Comparison of ENCODE assay signal across 11 mouse cellular contexts in genomic region chr2:28536766-28537633, GRCm38 (mm10). TPM values are rescaled to one million over a fixed set of nuclear protein-coding genes. Genes with fewer than 3 reads are reported as not detected.
DNase-seq lines count a peak whose midpoint lies in the region; ATAC-seq and TF ChIP-seq lines count a peak whose summit lies in the region.
"Had no signal": no experiment of that assay in that cellular context is flagged by ENCODE, and none has a peak within 500 bp of the region (broad histone marks: within the 10 kb centered on the region; RNA-seq: fewer than 3 reads in every experiment).

No protein-coding gene starts in this region.

- H3K36me3 ChIP-seq in forebrain, embryonic 10.5 days (replicated peaks) = peaks cover 12% of the 10 kb centered on the region
- no peaks in the 10 kb centered on the region for H3K36me3 ChIP-seq in forebrain, embryonic 11.5 days (ENCODE audit: control insufficient read depth, insufficient read depth, low read length)
- H3K36me3 ChIP-seq in limb, embryonic 10.5 days = peaks cover 37% of the 10 kb centered on the region
- no peaks in the 10 kb centered on the region for H3K36me3 ChIP-seq in thymus, adult 2 months (ENCODE audit: control insufficient read depth, insufficient read depth, low read length)

- no peak for ATAC-seq in forebrain, embryonic 11.5 days (replicated peaks; ENCODE audit: low FRiP score)
- ATAC-seq: inflammation-experienced regulatory T-cells, adult 6 months had no signal

- WGBS in forebrain, embryonic 10.5 days = 84% methylated on average over 11 of the region's 11 CpGs
- WGBS in forebrain, embryonic 11.5 days = 79% methylated on average over 11 of the region's 11 CpGs
- WGBS in limb, embryonic 10.5 days = 82% methylated on average over 11 of the region's 11 CpGs
- 83% methylated on average over 11 of the region's 11 CpGs for WGBS in thymus, adult 2 months

- no peaks in the 10 kb centered on the region for H3K9me3 ChIP-seq in forebrain, embryonic 10.5 days
- H3K9me3 ChIP-seq in forebrain, embryonic 11.5 days (ENCODE audit: control insufficient read depth, low read length) = no peaks in the 10 kb centered on the region
- no peaks in the 10 kb centered on the region for H3K9me3 ChIP-seq in limb, embryonic 10.5 days (replicated peaks)
- H3K9me3 ChIP-seq: limb, embryonic 12.5 days had no signal

- H3K27ac ChIP-seq in forebrain, embryonic 10.5 days = peak overlapping the region; percentile 20; the same call in 1 of the 2 replicates
- no peak overlapping the region for H3K27ac ChIP-seq in forebrain, embryonic 11.5 days (ENCODE audit: low read depth, low read length)
- H3K27ac ChIP-seq in limb, embryonic 10.5 days = peak overlapping the region; percentile 90
- H3K27ac ChIP-seq in thymus, adult 2 months (ENCODE audit: control insufficient read depth, insufficient read depth, low read length) = no peak overlapping the region
- H3K27ac ChIP-seq: limb, embryonic 12.5 days had no signal

- H3K27me3 ChIP-seq in forebrain, embryonic 10.5 days (ENCODE audit: poor library complexity, severe bottlenecking) = peaks cover 14% of the 10 kb centered on the region
- H3K27me3 ChIP-seq in forebrain, embryonic 11.5 days (ENCODE audit: control insufficient read depth, insufficient read depth, low read length) = no peaks in the 10 kb centered on the region
- H3K27me3 ChIP-seq in limb, embryonic 10.5 days (ENCODE audit: low read depth, poor library complexity, severe bottlenecking) = no peaks in the 10 kb centered on the region
- no peaks in the 10 kb centered on the region for H3K27me3 ChIP-seq in thymus, adult 2 months (ENCODE audit: control insufficient read depth, insufficient read depth, low read length)
- H3K27me3 ChIP-seq: limb, embryonic 12.5 days had no signal

- H3K4me1 ChIP-seq in forebrain, embryonic 10.5 days = peaks cover 88% of the 10 kb centered on the region
- peaks cover 26% of the 10 kb centered on the region; the same call in 1 of the 2 replicates for H3K4me1 ChIP-seq in forebrain, embryonic 11.5 days (replicated peaks; ENCODE audit: control insufficient read depth, insufficient read depth, low read length)
- peaks cover 86% of the 10 kb centered on the region for H3K4me1 ChIP-seq in limb, embryonic 10.5 days
- H3K4me1 ChIP-seq in thymus, adult 2 months (replicated peaks; ENCODE audit: control insufficient read depth, insufficient read depth, low read length) = peaks cover 40% of the 10 kb centered on the region

- no peak overlapping the region for H3K4me2 ChIP-seq in forebrain, embryonic 11.5 days (ENCODE audit: low read depth, low read length, severe bottlenecking)
- H3K4me2 ChIP-seq: limb, embryonic 12.5 days had no signal

- no peak for DNase-seq in forebrain, embryonic 10.5 days (ENCODE audit: extremely low spot score, low spot score)
- no peak for DNase-seq in forebrain, embryonic 11.5 days (ENCODE audit: low spot score)
- DNase-seq in urinary bladder, postnatal 14 days (ENCODE audit: low spot score) = peak; percentile 77
- no peak for DNase-seq in urinary bladder, postnatal 10 days (ENCODE audit: low spot score)
- no peak for DNase-seq in limb, embryonic 10.5 days (ENCODE audit: low spot score)
- DNase-seq in testis, postnatal 10 days (ENCODE audit: low spot score) = no peak
- DNase-seq in thymus, adult 2 months = no peak
- no peak for DNase-seq in layer of hippocampus, postnatal 25 days (ENCODE audit: extremely low spot score in 1 of 2, low spot score in 1 of 2)

- no peak for TF ChIP-seq CTCF in thymus, adult 2 months (IDR thresholded peaks at IDR 0.05; ENCODE audit: borderline replicate concordance, control insufficient read depth, extremely low read depth, insufficient read depth, low read length, poor library complexity)

- no peak for TF ChIP-seq POLR2A in thymus, adult 2 months (IDR thresholded peaks at IDR 0.05; ENCODE audit: control insufficient read depth, extremely low read depth, insufficient read depth, low read length, poor library complexity)

- H3K4me3 ChIP-seq in forebrain, embryonic 10.5 days = no peak overlapping the region
- no peak overlapping the region for H3K4me3 ChIP-seq in forebrain, embryonic 11.5 days (ENCODE audit: low read depth, low read length)
- no peak overlapping the region for H3K4me3 ChIP-seq in limb, embryonic 10.5 days
- H3K4me3 ChIP-seq in thymus, adult 2 months (ENCODE audit: control insufficient read depth, insufficient read depth, low read length) = no peak overlapping the region
- H3K4me3 ChIP-seq: limb, embryonic 12.5 days; myocyte had no signal

- no peak overlapping the region for H3K9ac ChIP-seq in forebrain, embryonic 11.5 days (ENCODE audit: low read length)
- H3K9ac ChIP-seq: limb, embryonic 12.5 days had no signal

RNA-seq across cellular contexts. Expression of gene Ralgds, which starts 24.1 kb away (rescaled TPM):
- 22.5 and 23.2 TPM in 2 replicates for polyA plus RNA-seq in forebrain, embryonic 10.5 days (2016; fragmentation: Nextera tagmentation; extraction: Ambion mirVana)
- polyA plus RNA-seq in forebrain, embryonic 11.5 days (2014; fragmentation: Nextera tagmentation; extraction: Ambion mirVana) = 42.7 and 47.6 TPM in 2 replicates
- polyA plus RNA-seq in limb, embryonic 10.5 days (2016; fragmentation: Nextera tagmentation; extraction: Ambion mirVana) = 46.7 and 58.9 TPM in 2 replicates
- polyA plus RNA-seq in thymus, adult 2 months (2012; rRNA removed) = 45.4 and 51.6 TPM in 2 replicates
- 100 to 1,000 TPM; 115 to 132 TPM for total RNA-seq in layer of hippocampus, postnatal 25 days (2021)

RNA-seq across cellular contexts. Expression of gene Cel, which starts 26.2 kb away (rescaled TPM):
- 0.07 TPM in 1 of 2 replicates, not detected in the other for polyA plus RNA-seq in forebrain, embryonic 10.5 days (2016; fragmentation: Nextera tagmentation; extraction: Ambion mirVana)
- polyA plus RNA-seq in forebrain, embryonic 11.5 days (2014; fragmentation: Nextera tagmentation; extraction: Ambion mirVana) = not detected in 2 replicates
- polyA plus RNA-seq in limb, embryonic 10.5 days (2016; fragmentation: Nextera tagmentation; extraction: Ambion mirVana) = not detected in 2 replicates
- polyA plus RNA-seq in thymus, adult 2 months (2012; rRNA removed) = 0.42 and 0.49 TPM in 2 replicates
- not detected for total RNA-seq in layer of hippocampus, postnatal 25 days (2021)
- polyA plus RNA-seq: inflammation-experienced regulatory T-cells, adult 6 months; limb, embryonic 12.5 days; myocyte had no signal

RNA-seq across cellular contexts. Expression of gene Gm10134, which starts 31.1 kb away (rescaled TPM):
- polyA plus RNA-seq in forebrain, embryonic 10.5 days (2016; fragmentation: Nextera tagmentation; extraction: Ambion mirVana) = not detected in 2 replicates
- polyA plus RNA-seq in forebrain, embryonic 11.5 days (2014; fragmentation: Nextera tagmentation; extraction: Ambion mirVana) = not detected in 2 replicates
- not detected in 2 replicates for polyA plus RNA-seq in limb, embryonic 10.5 days (2016; fragmentation: Nextera tagmentation; extraction: Ambion mirVana)
- 0.47 and 0.61 TPM in 2 replicates for polyA plus RNA-seq in thymus, adult 2 months (2012; rRNA removed)
- total RNA-seq in layer of hippocampus, postnatal 25 days (2021) = 1 to 10 TPM in 1 of 2 experiments, not detected in 1; 2.0 TPM
- polyA plus RNA-seq: inflammation-experienced regulatory T-cells, adult 6 months; myocyte had no signal

RNA-seq across cellular contexts. Expression of gene Gbgt1, which starts 40.3 kb away (rescaled TPM):
- not detected in 2 replicates for polyA plus RNA-seq in forebrain, embryonic 10.5 days (2016; fragmentation: Nextera tagmentation; extraction: Ambion mirVana)
- 0.35 TPM in 1 of 2 replicates, not detected in the other for polyA plus RNA-seq in forebrain, embryonic 11.5 days (2014; fragmentation: Nextera tagmentation; extraction: Ambion mirVana)
- polyA plus RNA-seq in limb, embryonic 10.5 days (2016; fragmentation: Nextera tagmentation; extraction: Ambion mirVana) = not detected in 2 replicates
- polyA plus RNA-seq in thymus, adult 2 months (2012; rRNA removed) = 2.5 and 2.8 TPM in 2 replicates
- total RNA-seq in layer of hippocampus, postnatal 25 days (2021) = 1 to 10 TPM; 1.5 to 2.1 TPM
- polyA plus RNA-seq: inflammation-experienced regulatory T-cells, adult 6 months; myocyte had no signal

RNA-seq across cellular contexts. Expression of gene Gtf3c5, which starts 46.6 kb away (rescaled TPM):
- 60.1 and 62.6 TPM in 2 replicates for polyA plus RNA-seq in forebrain, embryonic 10.5 days (2016; fragmentation: Nextera tagmentation; extraction: Ambion mirVana)
- polyA plus RNA-seq in forebrain, embryonic 11.5 days (2014; fragmentation: Nextera tagmentation; extraction: Ambion mirVana) = 41.6 and 42.3 TPM in 2 replicates
- 69.9 and 71.6 TPM in 2 replicates for polyA plus RNA-seq in limb, embryonic 10.5 days (2016; fragmentation: Nextera tagmentation; extraction: Ambion mirVana)
- 33.7 and 34.5 TPM in 2 replicates for polyA plus RNA-seq in thymus, adult 2 months (2012; rRNA removed)
- total RNA-seq in layer of hippocampus, postnatal 25 days (2021) = 10 to 100 TPM; 18.9 to 19.5 TPM

Comparison
In these comparisons a context has a peak if more than half of its experiments do, and no peak if none do; other contexts are left out.
1. H3K27ac ChIP-seq: peak in forebrain, embryonic 10.5 days (single experiment) and limb, embryonic 10.5 days (single experiment); none in forebrain, embryonic 11.5 days (single experiment) and thymus, adult 2 months (single experiment).